Mouse (Mus musculus): ENCODE measurements around the gene Cxcr1.

Cxcr1 gene

GRCm38 (mm10) chr1:74194445-74194844 lies at the start of gene Cxcr1:
Gene Cxcr1, minus strand, starts transcription at chr1:74194631.
- no peak for DNase-seq (ENCODE audit: low read depth in 1 of 2, low spot score in 2 of 2)

DNA sequence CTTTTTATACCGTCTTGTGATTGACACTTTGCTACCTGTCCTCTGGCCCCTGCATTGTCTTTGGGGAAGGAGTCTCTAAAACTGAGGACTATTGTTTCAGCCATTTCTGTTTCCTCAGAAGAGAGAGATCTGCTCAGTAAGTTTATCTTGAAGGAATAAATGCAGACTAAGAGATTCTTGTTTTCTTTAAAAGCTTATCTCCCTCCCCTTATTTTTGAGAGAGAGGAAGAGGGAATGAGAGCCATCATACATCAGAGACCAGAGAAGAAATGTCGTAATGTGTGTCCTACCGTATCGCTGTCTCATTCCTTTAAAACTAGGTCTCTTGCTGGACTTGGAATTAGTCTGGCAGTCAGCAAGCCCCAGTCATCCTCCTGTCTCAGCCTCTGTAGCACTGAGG lies 46.4 kb upstream of the Cxcr1 start:
- DNase-seq (ENCODE audit: low read depth in 1 of 2, low spot score in 2 of 2) = no peak

GRCm38 (mm10) chr1:74240311-74240710 lies 45.9 kb upstream of the Cxcr1 start:
- no peak for DNase-seq (ENCODE audit: low read depth in 1 of 2, low spot score in 2 of 2)

- DNase-seq (ENCODE audit: low read depth in 1 of 2, low spot score in 2 of 2) = no peak
Measured at GRCm38 (mm10) chr1:74239618-74240017, 45.2 kb upstream of the Cxcr1 start.

DNA sequence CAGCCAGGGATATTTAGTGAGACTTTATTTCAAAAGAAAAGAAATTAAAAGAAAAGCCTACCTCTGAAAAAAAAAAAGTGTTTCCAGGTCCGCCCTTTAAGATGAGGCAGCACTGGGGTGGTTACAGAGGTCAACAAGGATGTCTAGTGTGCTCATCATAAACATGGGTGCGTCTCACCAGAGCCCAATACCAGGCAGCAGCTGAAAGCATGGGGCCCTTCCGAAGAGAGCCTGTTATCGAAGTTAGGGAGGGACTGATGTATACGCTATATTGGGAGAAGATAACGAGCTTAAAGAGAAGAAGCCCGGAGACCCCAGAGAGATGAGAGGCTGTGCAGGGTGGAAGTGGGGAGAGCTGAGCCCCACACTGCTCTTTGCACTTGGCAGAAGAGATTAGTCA lies 44.7 kb upstream of the Cxcr1 start:
- no peak for DNase-seq (ENCODE audit: low read depth in 1 of 2, low spot score in 2 of 2)

DNA sequence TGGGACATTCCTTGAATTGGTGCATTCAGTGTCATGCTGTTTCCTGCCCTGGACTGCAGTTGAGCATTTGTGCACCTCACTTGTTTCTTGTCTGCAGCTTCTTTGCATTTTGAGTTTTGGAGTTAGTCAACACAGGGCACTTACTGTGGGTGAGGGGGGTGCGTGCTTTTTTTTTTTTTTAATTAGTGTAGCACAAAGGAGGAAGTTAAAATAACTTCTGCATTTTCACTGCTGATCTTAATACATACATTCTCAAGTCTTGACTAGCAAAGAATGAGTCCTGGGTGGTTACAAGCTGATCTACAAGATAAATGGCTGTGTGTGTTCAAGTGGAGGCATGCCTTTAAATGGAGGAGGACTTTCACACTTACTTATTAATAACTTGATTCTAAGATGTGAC lies 43.7 kb upstream of the Cxcr1 start:
- no peak for DNase-seq (ENCODE audit: low read depth in 1 of 2, low spot score in 2 of 2)

DNA sequence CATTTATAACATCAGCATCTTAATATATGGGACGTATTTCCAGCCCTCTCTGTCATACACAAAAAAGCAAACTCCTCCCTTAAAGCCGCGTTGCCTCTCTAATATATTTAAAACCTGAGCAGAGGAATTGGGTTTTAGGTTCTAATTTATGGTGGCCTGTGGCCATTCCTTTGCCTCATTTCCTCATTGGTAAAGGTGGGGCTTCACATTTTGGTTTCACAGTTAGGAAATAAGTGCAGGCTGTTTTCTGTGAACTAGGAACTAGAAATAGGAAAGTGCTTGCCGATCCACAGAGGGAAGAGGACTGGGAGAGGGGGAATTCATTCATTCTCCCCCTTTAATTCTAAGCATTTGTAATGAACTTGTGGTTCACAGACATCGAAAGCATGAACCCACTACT lies 43.2 kb upstream of the Cxcr1 start:
- DNase-seq (ENCODE audit: low read depth in 1 of 2, low spot score in 2 of 2) = no peak

DNA sequence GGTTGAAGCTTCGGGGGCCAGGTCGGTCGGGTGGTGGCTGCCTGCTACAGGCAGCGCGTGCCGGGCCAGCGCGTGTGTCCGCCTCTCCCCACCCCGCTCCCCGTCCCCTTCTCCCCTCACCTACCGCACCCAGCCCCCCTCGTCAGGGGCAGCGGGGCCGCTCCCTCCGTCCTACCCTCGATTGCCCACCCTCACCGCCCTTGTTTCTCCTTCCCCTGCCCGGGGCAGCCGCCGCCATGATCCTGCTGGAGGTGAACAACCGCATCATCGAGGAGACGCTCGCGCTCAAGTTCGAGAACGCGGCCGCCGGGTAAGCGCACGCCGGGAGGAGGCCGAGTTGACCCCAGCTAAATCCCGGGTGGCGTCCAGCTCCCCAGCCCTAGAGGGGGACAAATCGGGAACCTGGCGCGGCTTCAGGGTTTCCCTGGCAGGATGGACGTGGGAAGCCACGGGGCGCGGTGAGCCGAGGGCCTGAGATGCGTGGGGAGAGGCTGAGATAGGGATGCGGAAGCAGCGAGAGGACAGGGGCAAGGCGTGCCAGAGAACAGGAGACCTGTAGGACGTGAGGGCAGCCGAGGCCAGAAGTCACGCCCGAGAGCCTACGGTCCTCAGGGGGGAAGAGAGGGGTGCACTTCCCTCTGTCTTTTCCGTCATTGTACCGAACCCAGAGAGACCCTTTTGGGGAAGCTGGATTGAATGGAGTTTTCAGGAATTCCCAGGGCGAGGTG lies 42.3 kb upstream of the Cxcr1 start:
- DNase-seq (ENCODE audit: low read depth in 1 of 2, low spot score in 2 of 2) = peak in 1 of 2 experiments; percentile 48

GRCm38 (mm10) chr1:74235938-74236589 lies 41.6 kb upstream of the Cxcr1 start, which contains the start of gene Arpc2:
Gene Arpc2, plus strand, starts transcription at chr1:74236084.
- DNase-seq (ENCODE audit: low read depth in 1 of 2, low spot score in 2 of 2) = peak; percentile 92 to 97

GRCm38 (mm10) chr1:74230992-74231391 lies 36.6 kb upstream of the Cxcr1 start:
- no peak for DNase-seq (ENCODE audit: low read depth in 1 of 2, low spot score in 2 of 2)

- no peak for DNase-seq (ENCODE audit: low read depth in 1 of 2, low spot score in 2 of 2)
Measured at GRCm38 (mm10) chr1:74229942-74230341, 35.5 kb upstream of the Cxcr1 start.

DNA sequence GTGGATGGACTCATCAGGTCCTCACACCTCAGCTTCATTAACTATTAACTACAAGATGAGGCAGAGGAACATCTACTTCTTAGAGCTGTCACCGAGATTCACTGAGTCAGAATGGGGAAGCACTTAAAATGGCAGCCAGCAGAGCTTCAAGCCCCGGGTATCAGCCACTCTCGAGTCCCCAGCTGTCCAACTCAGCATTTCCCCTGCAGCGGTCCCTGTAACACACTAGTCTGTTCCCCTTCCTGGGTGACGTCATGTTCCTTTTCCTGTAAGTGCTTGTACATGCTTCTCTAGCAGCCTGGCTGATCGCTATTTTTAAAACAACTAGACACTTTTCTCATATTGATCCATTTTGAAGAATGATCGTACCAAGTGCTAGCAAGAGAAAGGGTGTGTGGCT lies 32.9 kb upstream of the Cxcr1 start:
- peak; percentile 51 to 68 for DNase-seq (ENCODE audit: low read depth in 1 of 2, low spot score in 2 of 2)

GRCm38 (mm10) chr1:74219922-74220321 lies 25.5 kb upstream of the Cxcr1 start:
- no peak for DNase-seq (ENCODE audit: low read depth in 1 of 2, low spot score in 2 of 2)

GRCm38 (mm10) chr1:74208941-74209340 lies 14.5 kb upstream of the Cxcr1 start:
- no peak for DNase-seq (ENCODE audit: low read depth in 1 of 2, low spot score in 2 of 2)

GRCm38 (mm10) chr1:74207906-74208305 lies 13.5 kb upstream of the Cxcr1 start:
- DNase-seq (ENCODE audit: low read depth in 1 of 2, low spot score in 2 of 2) = no peak

GRCm38 (mm10) chr1:74206642-74207041 lies 12.2 kb upstream of the Cxcr1 start:
- no peak for DNase-seq (ENCODE audit: low read depth in 1 of 2, low spot score in 2 of 2)

DNA sequence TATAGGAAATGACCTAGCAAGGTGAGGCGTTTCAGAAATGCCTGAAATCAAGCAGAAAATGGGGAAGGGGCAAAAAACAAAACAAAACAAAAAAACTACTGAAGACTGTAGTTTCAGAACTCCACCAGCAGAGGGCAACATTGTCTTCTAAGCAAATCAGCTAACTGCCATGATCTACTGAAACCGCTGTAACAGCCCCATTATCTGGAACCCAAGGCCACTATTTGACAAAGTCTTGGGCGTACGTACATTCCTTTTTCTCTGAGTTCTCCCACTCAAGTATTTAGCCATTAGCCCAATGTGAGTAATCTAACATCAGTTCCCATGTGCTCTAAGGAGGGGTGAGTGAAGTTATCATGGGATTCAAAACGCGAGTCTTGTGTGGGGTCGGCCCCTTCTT lies 11.4 kb upstream of the Cxcr1 start:
- DNase-seq (ENCODE audit: low read depth in 1 of 2, low spot score in 2 of 2) = no peak

DNA sequence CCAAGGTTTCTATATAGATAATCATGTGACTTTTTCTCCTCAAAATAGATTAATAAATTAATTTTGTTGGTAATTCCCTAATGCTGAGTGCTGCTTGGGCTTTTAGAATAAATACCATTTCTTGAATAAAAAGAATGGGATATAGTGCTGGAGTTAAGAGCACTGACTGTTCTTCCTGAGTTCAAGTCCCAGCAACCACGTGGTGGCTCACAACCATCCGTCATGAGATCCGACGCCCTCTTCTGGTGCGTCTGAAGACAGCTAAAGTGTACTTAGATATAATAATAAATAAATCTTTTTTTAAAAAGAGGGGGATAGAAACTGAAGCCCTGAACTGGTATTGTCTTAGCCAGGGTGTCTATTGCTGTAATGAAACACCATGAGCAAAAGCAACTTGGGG lies 9.0 kb upstream of the Cxcr1 start:
- no peak for DNase-seq (ENCODE audit: low read depth in 1 of 2, low spot score in 2 of 2)

DNA sequence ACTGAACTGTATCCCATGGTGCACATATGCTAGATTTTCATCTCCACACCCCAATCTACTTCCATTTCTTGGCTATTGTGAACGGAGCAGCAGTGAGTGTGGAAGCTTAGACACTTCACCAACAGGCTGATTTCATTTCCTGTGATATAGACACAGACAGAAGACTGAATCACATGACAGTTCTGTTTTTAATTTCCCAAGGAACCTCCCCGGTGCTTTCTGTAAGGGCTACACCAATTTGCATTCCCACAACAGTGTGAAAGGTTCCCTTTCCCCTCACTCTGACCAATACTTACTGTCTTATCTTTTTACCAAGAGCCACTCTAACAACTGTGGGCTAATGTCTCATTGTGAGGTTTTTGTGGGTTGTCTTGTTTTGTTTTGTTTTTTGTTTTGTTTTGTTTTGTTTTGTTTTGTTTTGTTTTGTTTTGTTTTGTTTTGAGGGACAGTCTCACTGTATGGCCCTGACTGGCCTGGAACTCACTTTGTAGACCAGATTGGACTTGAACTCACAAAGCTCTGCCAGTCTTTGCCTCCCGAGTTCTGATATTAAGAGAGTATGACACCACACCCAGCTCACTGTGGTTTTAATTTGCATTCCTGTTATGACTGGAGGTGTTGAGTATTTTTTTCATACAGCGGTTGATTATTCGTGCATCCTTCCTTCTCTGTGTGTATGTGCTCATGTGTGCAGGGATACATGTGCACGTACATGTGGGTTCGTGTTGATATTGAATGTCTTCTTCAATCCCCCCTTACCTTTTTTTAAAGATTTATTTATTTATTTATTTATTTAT lies 6.8 kb upstream of the Cxcr1 start:
- no peak for DNase-seq (ENCODE audit: low read depth in 1 of 2, low spot score in 2 of 2)

- DNase-seq (ENCODE audit: low read depth in 1 of 2, low spot score in 2 of 2) = no peak
Measured at GRCm38 (mm10) chr1:74199046-74199445, 4.6 kb upstream of the Cxcr1 start.

DNA sequence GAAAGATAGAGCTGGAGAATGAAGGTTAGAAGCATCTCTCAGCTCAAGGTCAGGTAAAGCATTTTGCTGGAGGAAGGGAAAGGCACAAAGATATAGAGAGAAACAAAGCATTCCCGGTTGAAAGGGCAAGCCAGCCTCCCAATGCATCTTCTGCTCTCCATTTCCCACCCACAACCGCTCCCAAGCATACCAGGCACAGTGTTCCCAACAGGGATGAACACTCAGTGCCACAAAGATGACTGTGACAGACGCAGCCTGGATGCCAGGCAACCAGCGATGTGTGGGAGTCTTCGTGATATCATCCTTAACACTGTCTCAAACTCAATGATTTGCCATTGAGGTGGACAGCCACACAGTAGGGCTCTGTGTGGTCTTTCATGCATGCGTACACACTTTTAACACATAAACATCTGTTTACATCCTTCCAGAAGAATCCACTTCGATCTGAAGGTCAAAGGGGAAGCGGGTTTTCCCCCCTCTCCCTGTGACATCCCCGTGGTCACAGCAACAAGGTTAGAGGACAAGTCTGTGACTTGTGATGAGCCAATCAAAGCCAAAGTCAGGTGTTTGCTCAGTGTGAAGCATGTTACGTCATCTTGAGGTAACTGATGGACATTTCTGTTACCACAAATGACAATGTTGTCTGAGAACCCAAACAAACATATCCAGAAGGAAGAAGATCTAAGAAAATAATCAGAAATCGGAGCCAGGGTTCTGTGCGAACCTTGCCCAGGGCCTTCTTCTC lies 3.5 kb upstream of the Cxcr1 start:
- no peak for DNase-seq (ENCODE audit: low read depth in 1 of 2, low spot score in 2 of 2)
